Mouse (Mus musculus): ENCODE measurements around the gene Lef1.

Lef1 gene

DNA sequence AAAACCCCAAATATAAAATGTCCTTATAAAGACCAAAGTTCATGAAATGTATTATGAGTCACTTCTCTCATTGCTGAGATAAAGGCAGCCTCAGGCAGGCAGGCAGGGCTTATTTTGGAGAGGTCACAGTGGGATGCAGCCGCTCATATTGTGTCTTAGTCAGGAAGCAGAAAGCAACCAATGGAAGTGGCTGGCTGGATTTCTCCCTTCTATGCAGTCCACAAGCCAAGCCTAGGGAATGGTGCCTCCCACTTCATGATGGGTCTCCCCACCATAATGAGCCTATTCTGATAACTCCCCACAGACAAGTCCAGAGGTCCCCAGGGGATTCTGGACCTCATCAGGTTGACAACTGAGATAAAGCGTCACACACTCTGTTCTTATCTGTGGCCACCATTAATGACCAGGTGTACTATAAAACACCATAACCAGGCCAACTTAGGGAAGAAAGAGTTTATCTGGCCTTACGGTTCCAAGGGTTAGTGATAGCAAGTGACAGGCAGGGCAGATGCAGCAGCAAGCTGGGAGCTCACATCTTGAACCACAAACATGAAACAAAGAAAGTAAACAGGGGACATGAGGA, 145.2 kb downstream of the Lef1 start:
- DNase-seq = no peak

DNA sequence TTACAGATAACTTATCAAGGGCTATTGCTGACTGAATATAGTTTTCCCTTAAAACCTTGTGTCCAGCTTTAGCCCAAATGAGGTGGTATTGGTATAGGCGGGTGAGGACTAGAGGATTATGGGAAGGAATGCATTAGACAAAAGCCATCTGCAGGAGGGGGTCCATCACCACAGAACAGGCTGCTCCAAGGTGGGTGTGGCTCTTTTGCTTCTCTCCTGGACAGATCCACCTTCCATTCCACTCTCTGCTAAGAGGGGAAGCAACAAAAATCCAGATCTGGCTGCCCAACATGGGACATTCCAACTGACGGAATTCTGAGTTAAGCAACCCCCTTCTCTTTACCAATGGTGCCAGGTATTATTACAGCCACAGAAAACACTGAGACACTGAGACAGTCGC, 148.7 kb downstream of the Lef1 start:
- no peak for DNase-seq

DNA sequence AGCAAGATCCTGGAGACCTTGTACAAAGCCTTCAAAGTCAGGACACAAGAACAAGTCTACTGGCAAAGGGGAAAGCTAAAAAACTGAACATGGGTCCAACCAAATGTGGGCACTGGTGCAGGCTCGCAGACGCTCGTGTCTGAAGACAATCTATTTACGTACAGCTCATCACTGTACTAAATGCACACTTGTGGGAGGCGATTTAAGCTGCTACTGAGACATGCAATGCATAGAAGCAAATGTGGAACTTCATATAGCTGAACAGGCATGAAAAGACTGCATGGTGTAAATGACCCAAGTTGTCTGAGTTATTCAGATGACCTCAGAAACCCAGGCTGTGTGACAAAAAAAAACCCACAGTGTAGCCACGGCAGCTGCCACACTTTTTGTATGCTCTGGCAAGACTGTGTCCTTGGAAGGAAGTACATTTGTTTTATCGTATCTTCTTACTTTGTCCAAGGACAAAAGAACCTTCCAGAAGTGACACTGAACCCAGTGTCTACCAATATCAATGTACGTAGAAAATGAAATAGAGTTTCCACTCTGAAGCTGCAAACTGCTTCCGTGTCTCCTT, 149.2 kb downstream of the Lef1 start:
- DNase-seq = no peak

DNA sequence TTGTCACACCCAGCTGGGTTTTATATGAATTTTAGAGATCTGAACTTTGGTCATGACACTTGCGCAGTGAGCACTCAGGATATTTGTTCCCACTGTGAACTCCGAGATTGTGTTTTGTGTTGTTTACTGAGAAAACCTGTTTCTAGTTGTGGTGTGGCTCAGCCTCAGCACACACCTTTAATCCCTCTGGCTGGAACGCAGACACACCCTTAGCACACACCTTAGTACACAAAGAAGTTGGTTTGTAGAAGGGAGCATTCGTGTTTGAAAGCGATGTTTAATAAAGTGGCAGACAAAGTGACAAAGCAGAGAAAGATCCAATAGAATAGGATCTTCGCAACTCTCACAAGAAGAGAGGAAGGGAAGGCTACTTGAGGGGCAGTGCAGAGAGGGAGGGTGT, 150.1 kb downstream of the Lef1 start:
- no peak for DNase-seq

DNA sequence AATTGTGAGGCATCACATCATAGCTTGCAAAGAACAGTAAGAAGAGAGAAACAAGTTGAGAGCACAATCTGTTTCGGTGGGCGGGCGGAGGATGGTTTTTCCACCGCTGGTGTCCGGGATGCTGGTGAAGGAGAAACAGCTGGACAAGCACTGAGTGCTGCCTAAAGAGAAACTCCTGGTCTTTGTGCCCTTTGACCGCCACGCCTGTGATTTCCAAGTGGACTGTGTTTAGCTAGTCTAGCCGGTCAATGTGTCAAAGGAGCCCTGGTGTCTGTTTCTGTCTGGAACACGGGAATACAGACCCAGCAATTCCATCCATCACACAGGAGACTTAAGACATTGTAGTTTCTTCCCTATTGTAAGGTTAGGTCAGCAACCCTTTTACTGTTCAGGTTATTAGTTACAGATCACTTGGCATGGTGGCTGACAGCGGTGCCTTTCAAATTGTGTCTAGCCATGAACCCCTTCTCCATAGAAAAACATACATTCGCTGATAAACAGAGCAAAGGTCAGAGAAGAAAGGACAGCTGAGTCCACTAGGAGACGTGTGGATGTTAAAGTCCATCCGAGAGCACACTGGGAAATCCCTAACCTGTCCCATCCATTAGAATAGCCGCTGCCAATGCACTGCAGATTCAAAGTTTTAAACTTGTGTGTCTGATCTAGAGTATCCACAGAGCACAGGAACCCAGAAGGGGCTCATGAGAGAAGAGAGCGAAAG, 153.7 kb downstream of the Lef1 start:
- no peak for DNase-seq

DNA sequence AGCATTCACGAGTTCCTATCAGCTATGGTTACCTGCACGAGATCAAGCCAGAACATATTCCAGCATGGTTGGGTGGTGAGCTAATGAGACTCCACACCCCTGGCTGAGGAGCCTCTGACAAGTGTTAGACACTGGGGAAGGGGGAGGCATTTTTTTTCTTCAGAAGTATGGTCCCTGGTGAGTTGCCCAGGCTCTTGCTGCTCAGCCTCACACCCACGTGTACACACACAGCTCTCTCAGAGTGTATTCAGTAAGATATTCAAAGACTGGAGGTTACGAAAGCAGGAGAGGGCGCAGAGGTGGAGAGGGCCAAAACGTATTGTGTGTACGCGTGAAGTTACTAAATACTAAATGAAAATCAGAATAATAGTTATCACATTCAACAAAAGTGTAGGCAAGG, 155.2 kb downstream of the Lef1 start:
- no peak for DNase-seq

DNA sequence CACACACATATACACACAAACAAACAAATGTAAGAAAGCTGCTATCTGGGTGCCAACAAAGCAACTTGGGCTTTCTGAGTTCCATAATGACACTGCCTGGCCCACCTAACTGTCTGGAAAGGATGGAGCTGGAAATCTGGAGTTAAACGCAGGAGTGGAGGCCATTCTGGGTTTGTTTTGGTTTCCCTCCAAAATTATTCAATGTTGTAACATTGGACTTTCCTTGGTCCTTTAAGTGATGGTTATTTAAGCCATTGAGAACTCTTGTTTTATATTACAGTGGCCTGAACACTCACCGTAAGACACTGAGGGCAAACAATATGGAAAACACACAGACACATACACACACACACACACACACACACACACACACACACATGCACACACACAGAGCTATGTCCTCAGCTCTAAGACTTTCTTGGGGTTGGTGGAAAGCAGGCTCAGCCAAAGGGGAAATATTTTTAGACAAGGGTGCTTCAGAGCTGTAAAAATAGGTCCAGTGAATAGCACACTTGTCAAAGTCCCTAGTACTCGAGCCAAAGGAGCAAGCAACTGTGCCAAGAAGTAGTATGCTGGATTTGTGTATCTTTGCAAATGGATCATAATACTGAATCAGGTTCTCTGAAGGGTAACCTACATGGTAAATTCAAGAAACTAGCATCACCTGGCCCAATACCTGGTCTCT, 156.2 kb downstream of the Lef1 start:
- DNase-seq = no peak

DNA sequence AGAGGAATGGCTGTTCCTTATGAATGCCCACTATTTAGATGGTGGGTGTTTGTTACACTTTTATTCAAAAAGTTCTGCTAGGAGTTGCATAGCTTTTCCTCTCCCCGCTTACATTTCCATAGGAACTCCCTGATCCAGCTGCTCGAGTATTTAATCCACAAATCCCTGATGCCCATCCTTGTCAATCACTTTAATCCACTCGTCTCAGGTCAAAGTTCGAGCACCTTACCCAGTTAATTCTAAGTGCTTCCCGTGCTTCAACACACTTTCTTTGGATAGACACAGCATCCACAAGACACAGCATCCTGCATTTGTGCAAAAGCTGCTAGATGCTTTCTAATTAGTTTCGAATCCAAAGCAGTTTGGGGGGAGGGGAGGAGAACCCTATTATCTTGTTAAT, 160.1 kb downstream of the Lef1 start:
- no peak for DNase-seq

DNA sequence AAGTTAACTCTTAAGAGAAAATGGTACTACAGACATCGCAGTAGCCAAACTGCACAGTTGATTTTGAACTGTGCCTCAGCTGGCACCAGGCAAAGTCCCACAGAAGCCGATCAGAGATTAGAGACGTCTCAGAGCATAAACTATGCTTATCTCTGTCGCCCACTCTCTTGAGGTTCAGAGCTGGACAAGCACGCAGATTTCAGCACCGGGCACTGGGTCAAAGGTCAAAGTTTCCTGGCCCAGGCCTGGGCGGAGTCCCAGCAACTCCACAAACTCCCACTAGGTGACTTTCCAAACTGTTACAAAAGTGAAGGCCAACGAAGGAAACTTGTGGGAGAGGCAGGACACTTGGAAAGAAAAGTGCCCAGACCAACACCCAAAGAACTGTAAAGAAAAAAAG, 160.9 kb downstream of the Lef1 start:
- DNase-seq = peak in 1 of 2 experiments; percentile 4

DNA sequence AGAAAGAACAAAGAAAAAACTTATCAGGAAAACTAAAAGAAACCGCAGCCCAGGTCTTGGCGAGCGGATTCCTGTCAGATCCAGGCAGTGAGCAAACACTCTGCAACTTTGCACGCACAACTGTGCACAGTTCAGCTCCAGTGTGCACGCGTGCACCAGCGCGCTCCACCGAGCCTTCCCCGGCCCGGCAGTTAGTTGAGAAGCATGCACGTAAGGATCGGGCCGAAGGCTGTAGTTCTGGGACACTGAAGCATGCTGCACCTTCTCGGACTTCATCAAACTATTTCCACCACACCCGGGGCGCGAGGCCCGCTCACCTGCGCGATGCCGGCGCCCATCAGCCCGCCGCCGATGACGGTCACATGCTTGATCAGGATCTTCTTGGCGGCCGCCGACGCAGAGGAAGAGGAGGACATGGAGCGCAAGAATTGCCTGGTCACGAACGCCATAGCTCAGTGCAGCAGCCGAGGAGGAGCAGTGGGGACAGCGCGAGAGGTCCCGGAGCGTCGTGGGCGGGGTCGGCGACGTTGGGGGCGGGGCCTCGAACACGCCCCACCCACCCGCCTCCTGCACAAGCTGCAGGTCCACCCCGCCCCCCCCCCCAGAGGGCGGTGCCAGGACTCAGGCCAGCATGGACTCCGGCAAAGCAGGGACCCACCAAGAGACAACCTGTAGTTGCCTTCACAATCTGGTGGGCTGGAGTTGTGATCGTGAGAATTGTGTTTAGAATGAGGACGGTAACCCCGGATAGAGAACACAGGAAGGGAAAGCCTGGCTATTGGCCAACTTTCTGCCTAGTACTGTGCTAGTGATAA, 161.5 kb downstream of the Lef1 start, which contains the start of gene Hadh:
Hadh (minus strand) TSS at position 543 of the 815 bp plus-strand sequence.
- DNase-seq = peak; percentile 85 to 87

DNA sequence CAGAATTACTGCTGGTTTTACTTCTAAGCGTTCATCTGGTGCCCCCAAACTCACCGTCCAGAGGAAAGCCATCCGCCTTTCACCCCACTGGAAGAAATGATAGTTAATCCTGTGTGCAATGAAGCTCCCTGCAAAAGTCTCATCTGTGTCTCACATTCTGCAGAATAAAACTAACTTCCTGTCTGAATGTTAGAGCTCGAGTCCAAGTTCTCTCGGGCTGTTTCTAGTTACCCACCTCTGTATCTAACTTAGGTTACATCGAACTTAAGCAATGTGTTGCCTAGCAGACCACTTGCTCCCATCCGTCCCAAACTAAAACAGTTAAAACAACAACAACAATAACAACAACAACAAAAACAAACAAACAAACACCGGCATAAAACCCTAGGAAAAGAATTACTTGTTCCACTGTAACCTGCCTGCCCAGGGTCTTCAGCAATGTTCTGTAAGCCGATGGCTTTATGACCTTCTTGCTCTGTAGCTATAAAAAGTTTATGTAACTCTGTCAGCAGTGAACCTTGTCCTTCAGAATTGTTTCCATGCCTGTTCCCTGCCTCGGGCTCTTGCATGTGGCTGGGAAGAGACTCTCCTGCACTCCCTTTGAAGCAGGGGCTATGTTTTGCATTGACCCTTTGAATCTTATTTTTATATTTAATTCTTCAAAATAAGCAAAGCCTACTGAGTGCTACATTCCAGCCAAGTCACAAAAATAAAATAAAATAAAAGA, 162.3 kb downstream of the Lef1 start:
- no peak for DNase-seq
